Mouse (Mus musculus): ENCODE measurements around the gene Fbf1. TPM values are rescaled to one million over a fixed set of nuclear protein-coding genes. Genes with fewer than 3 reads are reported as not detected.

Gene Fbf1
- polyA plus RNA-seq (2012; ENCODE audit: low replicate concordance), result 18.5 and 21.7 TPM in 2 replicates

GRCm38 (mm10) chr11:116167884-116168439 lies at the start of gene Fbf1:
Gene Fbf1 (minus strand): TSS chr11:116168166.

GRCm38 (mm10) chr11:116198639-116199531 lies 30.9 kb upstream of the Fbf1 start, which contains the start of the genes Ten1 and Acox1:
Gene Ten1 (plus strand): TSS chr11:116198855.
Gene Acox1 (minus strand): TSS chr11:116199045.

GRCm38 (mm10) chr11:116138468-116139138 lies 29.4 kb downstream of the Fbf1 start, which contains the start of gene Mrpl38:
Gene Mrpl38 (minus strand): TSS chr11:116138868.

GRCm38 (mm10) chr11:116130488-116131205 lies 37.3 kb downstream of the Fbf1 start, which contains the start of gene Trim65:
Gene Trim65 (minus strand): TSS chr11:116131128.

GRCm38 (mm10) chr11:116127156-116127980 lies 40.6 kb downstream of the Fbf1 start, which contains the start of gene Trim47:
Gene Trim47 (minus strand): TSS chr11:116127210.

Other genes with a start within 250 kb of the Fbf1 start
- gene Sap30bp, start 234.9 kb downstream of the Fbf1 start, polyA plus RNA-seq (2012; ENCODE audit: low replicate concordance), result 9.0 and 29.2 TPM in 2 replicates
- 6.9 and 21.1 TPM in 2 replicates for gene Recql5, start 234.7 kb downstream of the Fbf1 start, polyA plus RNA-seq (2012; ENCODE audit: low replicate concordance)
- 0.16 and 0.41 TPM in 2 replicates for gene Itgb4, start 193.5 kb downstream of the Fbf1 start, polyA plus RNA-seq (2012; ENCODE audit: low replicate concordance)
- 23.8 and 28.8 TPM in 2 replicates for gene Galk1, start 155.4 kb downstream of the Fbf1 start, polyA plus RNA-seq (2012; ENCODE audit: low replicate concordance)
- gene H3f3b, start 140.2 kb downstream of the Fbf1 start, polyA plus RNA-seq (2012; ENCODE audit: low replicate concordance), result 400 and 612 TPM in 2 replicates
- 59.7 and 71.3 TPM in 2 replicates for gene Unk, start 137.8 kb downstream of the Fbf1 start, polyA plus RNA-seq (2012; ENCODE audit: low replicate concordance)
- gene Unc13d, start 90.2 kb downstream of the Fbf1 start, polyA plus RNA-seq (2012; ENCODE audit: low replicate concordance), result 404 and 502 TPM in 2 replicates
- gene Wbp2, start 81.2 kb downstream of the Fbf1 start, polyA plus RNA-seq (2012; ENCODE audit: low replicate concordance), result 429 and 514 TPM in 2 replicates
- 9.7 and 13.5 TPM in 2 replicates for gene Trim47, start 41.0 kb downstream of the Fbf1 start, polyA plus RNA-seq (2012; ENCODE audit: low replicate concordance)
- 5.0 and 8.5 TPM in 2 replicates for gene Trim65, start 37.0 kb downstream of the Fbf1 start, polyA plus RNA-seq (2012; ENCODE audit: low replicate concordance)
- 94.4 and 126 TPM in 2 replicates for gene Mrpl38, start 29.3 kb downstream of the Fbf1 start, polyA plus RNA-seq (2012; ENCODE audit: low replicate concordance)
- 56.6 and 72.8 TPM in 2 replicates for gene Ten1, start 30.7 kb upstream of the Fbf1 start, polyA plus RNA-seq (2012; ENCODE audit: low replicate concordance)
- gene Acox1, start 30.9 kb upstream of the Fbf1 start, polyA plus RNA-seq (2012; ENCODE audit: low replicate concordance), result 1.3 and 1.8 TPM in 2 replicates
- 0.20 TPM in 2 replicates for gene Evpl, start 69.9 kb upstream of the Fbf1 start, polyA plus RNA-seq (2012; ENCODE audit: low replicate concordance)
- gene Srp68, start 106.1 kb upstream of the Fbf1 start, polyA plus RNA-seq (2012; ENCODE audit: low replicate concordance), result 12.1 and 13.2 TPM in 2 replicates
- gene Galr2, start 112.8 kb upstream of the Fbf1 start, polyA plus RNA-seq (2012; ENCODE audit: low replicate concordance), result 0.21 TPM in 1 of 2 replicates, not detected in the other
- gene Exoc7, start 139.1 kb upstream of the Fbf1 start, polyA plus RNA-seq (2012; ENCODE audit: low replicate concordance), result 9.0 and 12.8 TPM in 2 replicates
- 0.59 TPM in 1 of 2 replicates, not detected in the other for gene Foxj1, start 167.2 kb upstream of the Fbf1 start, polyA plus RNA-seq (2012; ENCODE audit: low replicate concordance)
- 3.8 and 6.9 TPM in 2 replicates for gene Rnf157, start 244.9 kb upstream of the Fbf1 start, polyA plus RNA-seq (2012; ENCODE audit: low replicate concordance)